Mouse (Mus musculus): Measurements from ENCODE around the gene Ceacam20. TPM values are rescaled to one million over a fixed set of nuclear protein-coding genes. Genes with fewer than 3 reads are reported as not detected.

The Ceacam20 gene
- polyA plus RNA-seq, 1 experiment from 2014 or later = not detected

DNA sequence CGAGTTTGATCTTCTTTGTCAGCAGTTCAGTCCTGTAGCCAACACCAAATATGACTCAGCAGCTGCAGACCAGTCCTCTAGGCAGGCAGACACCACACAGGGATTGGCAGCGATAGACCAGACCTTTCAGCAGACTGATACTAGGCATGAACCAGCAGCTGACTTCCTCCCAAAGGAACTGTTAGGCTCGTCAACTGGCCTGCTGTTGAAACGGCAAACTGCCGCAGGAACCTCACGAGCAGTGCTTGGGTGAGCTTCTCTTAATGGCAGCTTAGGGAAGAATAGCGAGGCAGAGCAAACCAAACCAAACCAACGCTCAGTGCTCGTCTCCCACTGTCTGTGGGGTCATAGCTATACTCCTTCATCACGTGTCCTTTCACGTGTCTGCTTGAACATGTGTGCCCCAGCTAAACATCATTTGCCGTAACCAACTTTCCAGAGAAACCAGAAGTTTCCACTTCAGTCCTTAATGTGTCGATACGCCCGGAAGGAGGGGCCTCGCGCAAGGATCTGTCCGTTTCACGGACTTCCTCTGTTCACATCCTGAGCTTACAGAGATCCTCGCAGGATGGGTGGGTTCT, 30.0 kb upstream of the Ceacam20 start:
- 71% methylated on average over 20 of the region's 20 CpGs for WGBS

GRCm38 (mm10) chr7:19935961-19936360, 29.3 kb upstream of the Ceacam20 start:
- Histone ChIP-seq H3K4me3 (no peak overlapping the region), H3K27me3 (no peaks in the 10 kb centered on the region), H3K27ac (replicated peaks) (no peak overlapping the region), H3K9ac (no peak overlapping the region), H3K36me3 (no peaks in the 10 kb centered on the region), H3K4me1 (replicated peaks) (no peaks in the 10 kb centered on the region), H3K4me2 (no peak overlapping the region), H3K9me3 (no peaks in the 10 kb centered on the region)
- no peak for ATAC-seq (ENCODE audit: low FRiP score, low read depth)
- WGBS = 74% methylated on average over 6 of the region's 6 CpGs

More for the DNA sequence above, 30.0 kb upstream of the Ceacam20 start:
- no peak overlapping the region for H3K4me3 ChIP-seq
- H3K4me2 ChIP-seq = no peak overlapping the region
- no peaks in the 10 kb centered on the region for H3K27me3 ChIP-seq
- no peaks in the 10 kb centered on the region for H3K9me3 ChIP-seq
- ATAC-seq (ENCODE audit: low FRiP score, low read depth) = no peak
- H3K36me3 ChIP-seq = no peaks in the 10 kb centered on the region
- H3K9ac ChIP-seq = no peak overlapping the region
- H3K4me1 ChIP-seq (replicated peaks) = no peaks in the 10 kb centered on the region
- no peak overlapping the region for H3K27ac ChIP-seq (replicated peaks)

DNA sequence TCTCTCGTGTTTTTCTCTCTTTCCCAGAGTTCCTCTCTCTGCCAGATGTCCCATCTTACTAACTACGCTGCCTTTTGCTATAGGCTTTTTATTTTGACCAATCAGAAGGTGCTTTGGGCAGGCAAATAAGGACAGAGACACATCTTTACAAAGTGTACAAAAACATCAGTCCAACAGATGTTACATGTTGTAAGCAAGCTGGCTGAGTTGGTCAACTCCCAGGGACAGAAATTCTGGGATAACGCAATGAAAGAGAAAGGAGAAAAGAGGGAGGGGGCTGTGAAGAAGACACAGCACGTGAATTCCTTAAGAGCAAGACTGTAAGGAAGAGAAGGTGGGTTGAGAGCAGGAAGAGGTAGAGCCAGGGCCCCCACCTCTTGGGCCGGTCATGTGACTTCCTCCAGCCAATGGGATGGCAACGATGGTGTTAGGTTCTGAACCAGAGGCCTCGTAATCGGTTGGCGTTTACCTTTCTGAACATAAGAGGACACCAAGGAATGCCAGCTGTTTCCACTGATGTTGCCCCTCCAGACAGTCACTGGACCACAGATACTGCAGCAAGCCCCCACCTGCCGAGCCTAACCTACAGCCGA, 27.9 kb upstream of the Ceacam20 start:
- 89% methylated on average over 11 of the region's 11 CpGs for WGBS
- Histone ChIP-seq H3K9ac (no peak overlapping the region), H3K27me3 (no peaks in the 10 kb centered on the region), H3K36me3 (no peaks in the 10 kb centered on the region), H3K4me2 (no peak overlapping the region), H3K4me1 (replicated peaks) (no peaks in the 10 kb centered on the region), H3K9me3 (no peaks in the 10 kb centered on the region), H3K27ac (replicated peaks) (no peak overlapping the region), H3K4me3 (no peak overlapping the region)
- ATAC-seq (ENCODE audit: low FRiP score, low read depth) = no peak

DNA sequence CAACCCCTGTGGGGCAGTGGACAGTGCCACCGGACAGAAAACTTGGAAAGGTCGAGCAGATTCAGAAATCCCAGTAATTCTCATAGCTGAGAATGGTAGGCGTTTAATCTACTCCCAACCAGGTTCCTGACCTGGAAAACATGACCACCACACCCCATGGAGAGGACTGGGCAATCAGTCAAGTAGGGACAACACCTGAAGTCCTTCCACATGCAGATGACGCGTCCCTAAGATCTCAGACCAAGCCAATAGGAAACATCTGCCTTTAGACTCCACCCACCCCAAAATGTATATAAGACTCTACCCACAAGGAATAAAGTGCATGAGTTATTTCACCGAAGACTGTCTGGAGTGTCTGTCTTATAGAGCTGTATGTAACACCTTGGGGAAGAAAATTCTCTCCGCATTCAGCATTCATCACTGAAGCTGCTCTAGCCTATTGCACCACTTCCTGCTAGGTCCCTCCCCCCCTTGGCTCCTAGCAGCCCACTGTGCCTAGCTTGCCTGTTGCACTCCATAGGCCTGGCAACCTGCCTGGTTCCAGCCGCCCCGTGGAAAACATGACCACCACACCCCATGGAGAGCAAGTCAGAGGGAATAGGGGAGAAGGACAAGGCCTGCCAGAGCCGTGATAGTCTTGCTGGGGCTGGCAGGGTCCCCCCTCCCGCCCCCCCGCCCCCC, 25.5 kb upstream of the Ceacam20 start:
- no peaks in the 10 kb centered on the region for H3K27me3 ChIP-seq
- no peak overlapping the region for H3K4me2 ChIP-seq
- 72% methylated on average over 10 of the region's 12 CpGs for WGBS
- H3K27ac ChIP-seq (replicated peaks) = no peak overlapping the region
- no peaks in the 10 kb centered on the region for H3K4me1 ChIP-seq (replicated peaks)
- no peak overlapping the region for H3K9ac ChIP-seq
- no peaks in the 10 kb centered on the region for H3K36me3 ChIP-seq
- 0 out of 2 replicates have a peak, but pooled peaks have one; percentile 31 for ATAC-seq (ENCODE audit: low FRiP score, low read depth)
- H3K4me3 ChIP-seq = no peak overlapping the region
- H3K9me3 ChIP-seq = no peaks in the 10 kb centered on the region

DNA sequence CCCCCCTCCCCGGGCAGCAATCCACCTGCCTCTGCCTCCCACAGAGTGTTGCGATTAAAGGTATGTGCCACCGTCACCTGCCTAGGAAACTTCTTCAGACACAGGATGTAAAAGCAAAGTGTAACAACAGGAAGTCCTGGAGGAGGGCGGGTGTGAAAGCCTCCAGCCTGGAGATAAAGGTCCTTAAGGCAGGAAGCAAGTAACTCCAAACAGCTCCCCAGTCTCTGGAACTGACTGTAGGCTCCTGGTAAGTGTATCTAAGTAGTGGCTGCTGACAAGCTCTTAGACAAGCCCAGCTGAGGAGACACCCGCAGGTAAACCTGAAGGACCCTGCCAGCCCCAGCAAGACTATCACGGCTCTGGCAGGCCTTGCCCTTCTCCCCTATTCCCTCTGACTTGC, 25.0 kb upstream of the Ceacam20 start:
- no peaks in the 10 kb centered on the region for H3K4me1 ChIP-seq (replicated peaks)
- 32% methylated on average over 5 of the region's 6 CpGs for WGBS
- H3K27me3 ChIP-seq = no peaks in the 10 kb centered on the region
- H3K27ac ChIP-seq (replicated peaks) = no peak overlapping the region
- H3K4me2 ChIP-seq = no peak overlapping the region
- H3K36me3 ChIP-seq = no peaks in the 10 kb centered on the region
- H3K9ac ChIP-seq = no peak overlapping the region
- no peak overlapping the region for H3K4me3 ChIP-seq
- H3K9me3 ChIP-seq = no peaks in the 10 kb centered on the region
- no peak for ATAC-seq (ENCODE audit: low FRiP score, low read depth)

DNA sequence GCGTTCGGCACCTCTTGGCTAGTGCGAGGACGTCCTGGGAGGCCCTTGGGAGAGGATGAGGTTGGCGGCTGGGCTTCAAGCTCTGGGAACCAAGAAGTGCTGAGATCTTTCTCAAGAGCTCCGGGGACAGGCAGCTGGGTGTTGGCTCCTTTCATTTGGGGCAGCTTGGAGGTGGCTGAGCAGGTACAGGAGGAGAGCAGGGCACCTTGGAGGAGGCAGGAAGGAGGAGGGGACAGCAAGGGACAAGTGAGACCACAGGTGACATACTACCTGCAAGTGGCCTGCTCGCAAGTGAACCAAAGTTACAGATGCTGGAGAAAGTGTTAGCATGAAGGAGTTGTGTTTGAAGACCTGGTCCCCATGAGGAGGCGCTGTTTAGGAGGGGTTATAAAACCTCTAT, 20.5 kb upstream of the Ceacam20 start:
- H3K9ac ChIP-seq = no peak overlapping the region
- H3K4me1 ChIP-seq (replicated peaks) = no peaks in the 10 kb centered on the region
- H3K27ac ChIP-seq (replicated peaks) = no peak overlapping the region
- no peaks in the 10 kb centered on the region for H3K9me3 ChIP-seq
- H3K36me3 ChIP-seq = no peaks in the 10 kb centered on the region
- no peak overlapping the region for H3K4me3 ChIP-seq
- no peaks in the 10 kb centered on the region for H3K27me3 ChIP-seq
- WGBS = 91% methylated on average over 8 of the region's 8 CpGs
- ATAC-seq (ENCODE audit: low FRiP score, low read depth) = no peak
- no peak overlapping the region for H3K4me2 ChIP-seq

- Histone ChIP-seq H3K36me3 (no peaks in the 10 kb centered on the region), H3K27ac (replicated peaks) (no peak overlapping the region), H3K27me3 (no peaks in the 10 kb centered on the region), H3K9me3 (no peaks in the 10 kb centered on the region), H3K4me3 (no peak overlapping the region), H3K9ac (no peak overlapping the region), H3K4me2 (no peak overlapping the region), H3K4me1 (replicated peaks) (no peaks in the 10 kb centered on the region)
- ATAC-seq (ENCODE audit: low FRiP score, low read depth) = no peak
- 89% methylated on average over 5 of the region's 5 CpGs for WGBS
These were observed 20.0 kb upstream of the Ceacam20 start for GRCm38 (mm10) chr7:19945201-19945600.

DNA sequence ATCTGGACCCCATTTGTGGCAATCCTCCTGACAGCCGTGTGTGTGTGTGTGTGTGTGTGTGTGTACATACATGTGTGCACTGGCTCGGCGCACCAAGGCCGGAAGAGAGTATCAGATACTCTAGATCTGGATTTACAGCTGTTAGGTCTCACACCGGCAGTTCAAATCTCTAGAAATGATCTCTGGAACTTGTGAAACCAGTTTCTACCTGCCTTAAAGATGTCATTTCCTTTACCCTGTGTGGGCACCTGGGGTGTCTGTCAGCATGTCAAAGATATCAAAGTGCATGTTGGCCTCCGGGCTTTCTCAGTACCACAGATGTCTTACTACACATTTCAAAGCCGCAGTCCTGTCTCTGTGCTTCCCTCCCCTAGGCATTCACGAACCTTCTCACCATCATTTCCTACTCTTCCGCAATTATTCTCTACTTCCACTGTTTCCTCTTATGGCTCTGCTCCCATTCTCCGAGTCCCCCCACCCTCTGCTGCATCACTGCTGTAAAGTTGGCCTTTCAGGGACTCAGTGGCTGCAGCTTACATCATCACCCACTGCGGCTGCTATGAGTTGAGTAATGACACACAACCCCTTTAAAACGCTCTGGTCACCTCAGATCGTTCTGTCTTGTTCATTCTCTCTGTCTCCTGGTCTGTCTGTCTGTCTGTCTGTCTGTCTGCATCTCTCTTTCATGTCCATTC, 19.2 kb upstream of the Ceacam20 start:
- no peaks in the 10 kb centered on the region for H3K36me3 ChIP-seq
- no peaks in the 10 kb centered on the region for H3K4me1 ChIP-seq (replicated peaks)
- ATAC-seq (ENCODE audit: low FRiP score, low read depth) = no peak
- no peak overlapping the region for H3K4me2 ChIP-seq
- WGBS = 91% methylated on average over 13 of the region's 13 CpGs
- no peak overlapping the region for H3K9ac ChIP-seq
- no peaks in the 10 kb centered on the region for H3K9me3 ChIP-seq
- H3K27ac ChIP-seq (replicated peaks) = no peak overlapping the region
- H3K4me3 ChIP-seq = no peak overlapping the region
- no peaks in the 10 kb centered on the region for H3K27me3 ChIP-seq

- H3K27me3 ChIP-seq = no peaks in the 10 kb centered on the region
- no peak for ATAC-seq (ENCODE audit: low FRiP score, low read depth)
- no peaks in the 10 kb centered on the region for H3K36me3 ChIP-seq
- H3K4me2 ChIP-seq = no peak overlapping the region
- no peak overlapping the region for H3K27ac ChIP-seq (replicated peaks)
- no peak overlapping the region for H3K9ac ChIP-seq
- H3K4me1 ChIP-seq (replicated peaks) = no peaks in the 10 kb centered on the region
- H3K9me3 ChIP-seq = no peaks in the 10 kb centered on the region
- WGBS = 80% methylated on average over 12 of the region's 12 CpGs
- H3K4me3 ChIP-seq = no peak overlapping the region
These were observed 16.3 kb upstream of the Ceacam20 start for GRCm38 (mm10) chr7:19948956-19949355.

- no peak for ATAC-seq (ENCODE audit: low FRiP score, low read depth)
- Histone ChIP-seq H3K9ac (no peak overlapping the region), H3K4me2 (no peak overlapping the region), H3K4me1 (replicated peaks) (no peaks in the 10 kb centered on the region), H3K4me3 (no peak overlapping the region), H3K9me3 (no peaks in the 10 kb centered on the region), H3K36me3 (no peaks in the 10 kb centered on the region), H3K27ac (replicated peaks) (no peak overlapping the region), H3K27me3 (no peaks in the 10 kb centered on the region)
- 70% methylated on average over 10 of the region's 10 CpGs for WGBS
These were observed 15.2 kb upstream of the Ceacam20 start for GRCm38 (mm10) chr7:19949996-19950395.

GRCm38 (mm10) chr7:19950589-19950988, 14.6 kb upstream of the Ceacam20 start, which contains the start of gene Igsf23:
Gene Igsf23 (minus strand): TSS chr7:19950756.
- H3K27ac ChIP-seq (replicated peaks) = no peak within 1 kb of the TSS
- no peaks in the 10 kb centered on the region for H3K36me3 ChIP-seq
- H3K9ac ChIP-seq = no peak within 1 kb of the TSS
- no peaks in the 10 kb centered on the region for H3K27me3 ChIP-seq
- no peak within 1 kb of the TSS for H3K4me2 ChIP-seq
- H3K9me3 ChIP-seq = no peaks in the 10 kb centered on the region
- no peak for ATAC-seq (ENCODE audit: low FRiP score, low read depth)
- H3K4me1 ChIP-seq (replicated peaks) = no peaks in the 10 kb centered on the region
- WGBS = 56% methylated on average over 9 of the region's 9 CpGs
- H3K4me3 ChIP-seq = no peak within 1 kb of the TSS

DNA sequence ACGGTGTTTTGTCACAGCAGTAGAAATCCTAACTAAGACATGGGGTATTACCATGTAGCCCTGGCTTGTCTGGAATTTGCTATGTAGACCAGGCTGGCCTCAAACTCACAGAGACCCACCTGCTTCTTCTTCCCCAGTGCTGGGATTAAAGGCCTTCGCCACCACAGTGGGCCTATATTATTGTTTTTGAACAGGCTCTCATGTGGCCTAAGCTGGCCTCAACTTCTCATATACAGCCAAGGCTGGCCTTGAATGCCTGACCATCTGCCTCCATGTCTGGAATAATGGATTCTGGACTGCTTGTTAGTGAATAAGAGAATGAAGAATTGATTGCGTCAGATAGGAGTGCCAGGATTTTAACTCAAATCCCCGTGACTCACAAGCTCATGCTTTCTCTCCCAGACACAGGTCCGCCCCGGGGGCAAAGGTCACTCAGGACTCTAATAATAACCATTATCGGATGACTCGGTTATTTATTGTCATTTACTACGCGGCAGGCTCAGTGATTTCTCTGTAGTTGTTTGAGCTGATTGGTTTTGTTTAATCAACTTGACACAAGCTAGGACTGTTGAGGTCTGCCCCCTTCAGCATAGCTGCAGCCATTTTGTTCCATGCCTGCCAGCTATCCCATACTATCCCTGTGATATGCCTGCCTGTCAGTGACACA, 12.8 kb upstream of the Ceacam20 start:
- Histone ChIP-seq H3K4me2 (no peak overlapping the region), H3K9ac (no peak overlapping the region), H3K4me1 (replicated peaks) (no peaks in the 10 kb centered on the region), H3K4me3 (no peak overlapping the region), H3K27ac (replicated peaks) (no peak overlapping the region), H3K36me3 (no peaks in the 10 kb centered on the region), H3K9me3 (no peaks in the 10 kb centered on the region), H3K27me3 (no peaks in the 10 kb centered on the region)
- 42% methylated on average over 10 of the region's 10 CpGs for WGBS
- ATAC-seq (ENCODE audit: low FRiP score, low read depth) = no peak
